Mouse (Mus musculus) intestine, postnatal 0 days (tissue): ENCODE measurements around the gene Srp54b. TPM values are rescaled to one million over a fixed set of nuclear protein-coding genes. Genes with fewer than 3 reads are reported as not detected.
"Not testable (repeated sequence)": the region's sequence is repeated elsewhere in the genome, so short reads cannot be mapped to it uniquely, and the experiment has no call there.

ENCODE experiments used
- ATAC-seq: fragments of 200-750 bp; cut with Nextera tagmentation; 2 replicates; pipeline ENCODE4 v1.8.0; 2017; ENCODE audit warnings: mild to moderate bottlenecking, moderate TSS enrichment, moderate library complexity
- H3K27ac ChIP-seq: fragments of 300-500 bp; sonication (generic); 2 replicates; pipeline ENCODE4 v1.5.1; 2014; ENCODE audit warnings: mild to moderate bottlenecking, low read depth, low read length, moderate library complexity
- H3K27me3 ChIP-seq: fragments of 300-500 bp; sonication (generic); replicated peaks from 2 replicates; pipeline ENCODE4 v1.6.1; 2014; ENCODE audit warnings: low read length, mixed read lengths; ENCODE audit not compliant: control insufficient read depth, insufficient read depth
- H3K36me3 ChIP-seq: fragments of 300-500 bp; sonication (generic); 2 replicates; pipeline ENCODE4 v1.6.1; 2014; ENCODE audit warnings: mild to moderate bottlenecking, moderate library complexity; ENCODE audit not compliant: control insufficient read depth, insufficient read depth
- H3K4me1 ChIP-seq: fragments of 300-500 bp; sonication (generic); replicated peaks from 2 replicates; pipeline ENCODE4 v1.6.1; 2014; ENCODE audit warnings: antibody characterized with exemption, low read length, mixed read lengths; ENCODE audit not compliant: control insufficient read depth, insufficient read depth
- H3K4me2 ChIP-seq: fragments of 300-500 bp; sonication (generic); replicated peaks from 2 replicates; pipeline ENCODE4 v1.6.1; 2014; ENCODE audit warnings: low read depth, mild to moderate bottlenecking, moderate library complexity
- H3K4me3 ChIP-seq: fragments of 300-500 bp; sonication (generic); 2 replicates; pipeline ENCODE4 v1.5.1; 2014; ENCODE audit warnings: low read depth, low read length
- H3K9ac ChIP-seq: fragments of 300-500 bp; sonication (generic); 2 replicates; pipeline ENCODE4 v1.6.1; 2014; ENCODE audit warnings: mild to moderate bottlenecking, low read depth, low read length
- H3K9me3 ChIP-seq: fragments of 300-500 bp; sonication (generic); 2 replicates; pipeline ENCODE4 v1.6.1; 2016; ENCODE audit warnings: mixed run types; ENCODE audit not compliant: control insufficient read depth
- WGBS: fragments of 180-500 bp; shearing (Covaris S2); extraction: QIAGEN DNeasy Blood & Tissue Kit; methylation state at CpG from one replicate; pipeline ENCODE4 v1.1.7; 2014; 5-methylcytosine and 5-hydroxymethylcytosine counted together
- polyA plus RNA-seq: library from polyadenylated mRNA; unstranded; fragments of >200 nt; fragmentation: Nextera tagmentation; extraction: Ambion mirVana; gene quantifications from 2 replicates; pipeline ENCODE4 v1.2.1, GENCODE M21; 2015

Srp54b gene
- polyA plus RNA-seq, 1 experiment from 2014 or later: 34.7 TPM

GRCm38 (mm10) chr12:55189127-55189526, 34.2 kb downstream of the Srp54b start:
- H3K9ac ChIP-seq, ATAC-seq, H3K27ac ChIP-seq, H3K4me3 ChIP-seq, H3K27me3 ChIP-seq, H3K4me1 ChIP-seq, H3K9me3 ChIP-seq, H3K36me3 ChIP-seq, H3K4me2 ChIP-seq: not testable (repeated sequence)
- WGBS: no CpG with 5 or more reads among the region's 5 CpGs

GRCm38 (mm10) chr12:55199306-55199705, 44.4 kb downstream of the Srp54b start, which contains the start of gene 1700047I17Rik2:
Gene 1700047I17Rik2 (plus strand): TSS chr12:55199592.
- ATAC-seq: peak; percentile 97
- not testable (repeated sequence) for H3K27ac ChIP-seq, H3K9ac ChIP-seq, H3K4me2 ChIP-seq, H3K27me3 ChIP-seq, H3K9me3 ChIP-seq, H3K4me3 ChIP-seq, H3K4me1 ChIP-seq, H3K36me3 ChIP-seq
- WGBS: no CpG with 5 or more reads among the region's 40 CpGs

DNA sequence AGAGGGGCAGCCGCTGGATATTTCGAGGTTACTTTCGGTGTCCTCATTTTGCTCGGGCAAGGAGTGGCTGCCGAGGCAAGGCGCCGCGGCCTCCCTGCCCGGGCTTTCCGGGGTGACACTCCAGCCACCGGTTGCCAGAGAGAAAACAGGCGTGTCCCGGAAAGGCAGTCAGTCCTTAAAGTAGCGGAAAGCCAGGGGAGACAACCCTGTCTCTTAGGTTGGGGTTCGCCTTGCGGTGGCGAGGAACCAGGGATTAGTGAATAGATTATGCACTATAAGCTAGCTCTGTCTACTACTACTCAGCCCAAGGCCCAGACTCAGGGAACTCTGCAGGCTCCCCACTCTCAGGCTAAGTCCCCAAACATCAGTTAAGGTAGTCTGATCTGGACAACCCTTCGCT, 44.9 kb downstream of the Srp54b start:
- H3K9ac ChIP-seq, H3K4me2 ChIP-seq, H3K4me1 ChIP-seq, H3K27ac ChIP-seq, H3K9me3 ChIP-seq, H3K4me3 ChIP-seq, H3K36me3 ChIP-seq, H3K27me3 ChIP-seq: not testable (repeated sequence)
- WGBS: no CpG with 5 or more reads among the region's 18 CpGs
- peak; percentile 60 for ATAC-seq

GRCm38 (mm10) chr12:55212944-55213343, 58.0 kb downstream of the Srp54b start:
- H3K9ac ChIP-seq, H3K9me3 ChIP-seq, ATAC-seq, H3K4me3 ChIP-seq, H3K4me1 ChIP-seq, H3K27ac ChIP-seq, H3K27me3 ChIP-seq, H3K4me2 ChIP-seq, H3K36me3 ChIP-seq: not testable (repeated sequence)
- WGBS: no CpG with 5 or more reads among the region's 6 CpGs

DNA sequence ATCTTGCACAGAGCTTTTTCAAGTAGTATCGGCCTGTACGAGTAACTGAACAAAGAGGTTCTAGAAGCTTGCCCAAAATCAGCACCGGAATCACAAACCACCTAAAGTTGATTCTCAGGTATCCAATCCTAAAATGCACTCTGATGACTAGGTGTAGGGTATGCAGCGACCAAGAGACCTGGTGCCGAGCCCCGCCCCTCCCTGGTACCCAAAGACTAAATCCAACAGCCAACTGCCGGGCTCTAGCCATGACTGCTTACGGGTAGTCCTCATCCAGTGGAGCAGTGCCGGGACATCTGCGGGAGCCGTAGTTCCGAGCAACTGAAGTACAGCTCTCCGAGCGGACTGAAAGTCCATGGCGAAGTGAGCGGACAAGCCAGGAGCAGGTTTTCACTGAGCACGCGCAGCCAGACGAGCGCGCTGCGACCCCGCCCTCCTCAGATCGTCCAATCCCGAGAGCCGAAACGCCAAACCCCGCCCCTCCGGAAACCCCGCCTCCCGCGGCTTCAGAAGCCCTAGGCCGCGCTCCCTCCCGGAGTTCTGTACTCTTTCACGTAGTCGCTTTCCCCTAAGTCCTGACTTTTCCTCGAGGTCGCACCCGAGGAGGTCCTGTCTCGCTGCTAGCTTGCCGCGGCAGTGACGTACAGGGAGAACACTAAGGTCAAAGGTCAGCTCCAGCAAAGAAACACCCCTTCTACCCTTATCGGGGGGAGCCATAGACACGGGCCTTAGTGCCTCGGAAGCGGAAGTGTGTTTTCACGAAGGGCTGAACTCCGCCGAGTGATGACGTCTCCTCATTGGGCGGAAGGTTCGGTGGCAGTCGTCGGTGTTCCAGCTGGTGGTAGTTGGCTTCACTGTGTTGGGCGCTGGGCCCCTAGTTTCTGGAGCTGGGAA, 75.0 kb downstream of the Srp54b start, which contains the start of gene Srp54c:
TSS of gene Srp54c (plus strand) at position 543 of the 894 bp plus-strand sequence.
- peak; percentile 97 for ATAC-seq
- H3K9ac ChIP-seq, H3K36me3 ChIP-seq, H3K4me3 ChIP-seq, H3K9me3 ChIP-seq, H3K27me3 ChIP-seq, H3K27ac ChIP-seq, H3K4me1 ChIP-seq: not testable (repeated sequence)
- H3K4me2 ChIP-seq: 0 out of 2 replicates have a peak within 1 kb of the TSS, but pooled peaks have one; percentile 24
- WGBS: no CpG with 5 or more reads among the region's 57 CpGs

DNA sequence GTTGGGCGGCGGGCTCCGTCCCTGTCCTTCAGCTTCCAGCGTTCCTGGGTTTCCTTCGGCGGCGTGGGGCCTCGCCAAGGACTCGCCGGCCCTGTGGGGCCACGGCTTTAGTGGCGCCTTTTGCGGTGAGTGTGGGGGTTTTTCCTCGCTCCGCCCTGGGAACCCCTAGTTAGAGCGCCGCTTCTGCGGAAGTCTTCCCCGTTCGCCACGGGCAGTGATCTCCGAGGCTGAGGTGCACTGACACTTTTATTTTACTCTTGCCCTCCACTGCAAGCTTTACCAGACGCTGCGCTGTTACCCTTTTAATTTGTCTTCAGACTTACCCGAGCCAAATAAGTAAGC, 75.6 kb downstream of the Srp54b start:
- H3K4me3 ChIP-seq, H3K27me3 ChIP-seq, H3K4me1 ChIP-seq, H3K36me3 ChIP-seq, H3K9ac ChIP-seq, H3K9me3 ChIP-seq, H3K27ac ChIP-seq: not testable (repeated sequence)
- H3K4me2 ChIP-seq: 0 out of 2 replicates have a peak overlapping the region, but pooled peaks have one; percentile 24
- WGBS: 0% methylated on average over 9 of the region's 25 CpGs
- peak; percentile 17 for ATAC-seq

Other genes with a start within 250 kb of the Srp54b start
- gene Gm20403, start 168.6 kb upstream of the Srp54b start, polyA plus RNA-seq: not detected in 2 replicates
- 15.2 and 15.3 TPM in 2 replicates for gene Baz1a, start 140.8 kb upstream of the Srp54b start, polyA plus RNA-seq
- gene 2700097O09Rik, start 75.0 kb upstream of the Srp54b start, polyA plus RNA-seq: 10.1 TPM in 2 replicates
- gene Srp54a, start 74.8 kb upstream of the Srp54b start, polyA plus RNA-seq: 106 and 107 TPM in 2 replicates
- gene Fam177a, start 30.6 kb upstream of the Srp54b start, polyA plus RNA-seq: 27.8 and 29.2 TPM in 2 replicates
- gene 1700047I17Rik2, start 44.5 kb downstream of the Srp54b start, polyA plus RNA-seq: not detected in 2 replicates
- 60.0 and 64.6 TPM in 2 replicates for gene Srp54c, start 75.1 kb downstream of the Srp54b start, polyA plus RNA-seq
- gene 1110008L16Rik, start 144.5 kb downstream of the Srp54b start, polyA plus RNA-seq: 10.1 and 11.9 TPM in 2 replicates
- gene Ppp2r3c, start 147.9 kb downstream of the Srp54b start, polyA plus RNA-seq: 7.7 and 8.6 TPM in 2 replicates
- 279 and 292 TPM in 2 replicates for gene Psma6, start 229.1 kb downstream of the Srp54b start, polyA plus RNA-seq